Comparison of ENCODE assay signal across 20 mouse cellular contexts in genomic region chr11:113673614-113674013, GRCm38 (mm10). TPM values are rescaled to one million over a fixed set of nuclear protein-coding genes. Genes with fewer than 3 reads are reported as not detected.
DNase-seq lines count a peak whose midpoint lies in the region; ATAC-seq and TF ChIP-seq lines count a peak whose summit lies in the region.
"Had no signal": no experiment of that assay in that cellular context is flagged by ENCODE, and none has a peak within 500 bp of the region (broad histone marks: within the 10 kb centered on the region; RNA-seq: fewer than 3 reads in every experiment).

No protein-coding gene starts in this region.

- peaks cover 41% of the 10 kb centered on the region for H3K36me3 ChIP-seq in forebrain, embryonic 15.5 days
- peaks cover 89% of the 10 kb centered on the region for H3K36me3 ChIP-seq in forebrain, embryonic 10.5 days (replicated peaks)
- peaks cover 35% of the 10 kb centered on the region for H3K36me3 ChIP-seq in heart, embryonic 16.5 days (ENCODE audit: control insufficient read depth, insufficient read depth)
- peaks cover 84% of the 10 kb centered on the region for H3K36me3 ChIP-seq in heart, embryonic 10.5 days
- H3K36me3 ChIP-seq in myocyte (ENCODE audit: control insufficient read depth, insufficient read depth), result peaks cover 20% of the 10 kb centered on the region
- H3K36me3 ChIP-seq in hindbrain, embryonic 13.5 days, result peaks cover 68% of the 10 kb centered on the region

- H3K27me3 ChIP-seq in forebrain, embryonic 15.5 days, result no peaks in the 10 kb centered on the region
- H3K27me3 ChIP-seq in forebrain, embryonic 10.5 days (ENCODE audit: poor library complexity, severe bottlenecking), result no peaks in the 10 kb centered on the region
- H3K27me3 ChIP-seq in heart, embryonic 16.5 days (ENCODE audit: control insufficient read depth, insufficient read depth, low read length), result no peaks in the 10 kb centered on the region
- no peaks in the 10 kb centered on the region for H3K27me3 ChIP-seq in heart, embryonic 10.5 days (ENCODE audit: insufficient read depth, poor library complexity, severe bottlenecking)
- no peaks in the 10 kb centered on the region for H3K27me3 ChIP-seq in myocyte (ENCODE audit: control insufficient read depth, insufficient read depth, insufficient read length)
- H3K27me3 ChIP-seq in hindbrain, embryonic 13.5 days, result no peaks in the 10 kb centered on the region
- H3K27me3 ChIP-seq: liver, embryonic 15.5 days; Patski had no signal

- WGBS in forebrain, embryonic 15.5 days, result 70% methylated on average over 4 of the region's 4 CpGs
- 96% methylated on average over 4 of the region's 4 CpGs for WGBS in forebrain, embryonic 10.5 days
- WGBS in heart, embryonic 16.5 days, result 57% methylated on average over 4 of the region's 4 CpGs
- 74% methylated on average over 4 of the region's 4 CpGs for WGBS in heart, embryonic 10.5 days
- 93% methylated on average over 4 of the region's 4 CpGs for WGBS in hindbrain, embryonic 13.5 days

- H3K9ac ChIP-seq in forebrain, embryonic 15.5 days (replicated peaks), result no peak overlapping the region
- peak overlapping the region; percentile 26; the same call in 1 of the 2 replicates for H3K9ac ChIP-seq in heart, embryonic 16.5 days (ENCODE audit: low read length)
- H3K9ac ChIP-seq in hindbrain, embryonic 13.5 days, result no peak overlapping the region
- H3K9ac ChIP-seq: liver, embryonic 15.5 days had no signal

- TF ChIP-seq CTCF in brain, embryonic 14.5 days (IDR thresholded peaks at IDR 0.05; ENCODE audit: borderline replicate concordance, extremely low read depth, insufficient read depth, insufficient read length), result no peak

- H3K4me3 ChIP-seq in forebrain, embryonic 15.5 days, result no peak overlapping the region
- H3K4me3 ChIP-seq in forebrain, embryonic 10.5 days, result no peak overlapping the region
- no peak overlapping the region for H3K4me3 ChIP-seq in heart, embryonic 16.5 days (ENCODE audit: low read length)
- no peak overlapping the region for H3K4me3 ChIP-seq in heart, embryonic 10.5 days
- H3K4me3 ChIP-seq in myocyte, result no peak overlapping the region
- H3K4me3 ChIP-seq in hindbrain, embryonic 13.5 days, result no peak overlapping the region
- H3K4me3 ChIP-seq: embryonic facial prominence, embryonic 10.5 days; erythroblast, embryonic 14.5 days; liver, embryonic 15.5 days had no signal

- TF ChIP-seq POLR2A in brain, embryonic 14.5 days (IDR thresholded peaks at IDR 0.05; ENCODE audit: borderline replicate concordance, extremely low read depth, insufficient read depth, insufficient read length, poor library complexity, severe bottlenecking), result no peak
- no peak for TF ChIP-seq POLR2A in myocyte (IDR thresholded peaks at IDR 0.05; ENCODE audit: insufficient read length, low read depth)

- H3K4me2 ChIP-seq in forebrain, embryonic 15.5 days (replicated peaks), result no peak overlapping the region
- H3K4me2 ChIP-seq in heart, embryonic 16.5 days (ENCODE audit: low read depth, low read length), result peak overlapping the region; percentile 38
- peak overlapping the region; percentile 12 for H3K4me2 ChIP-seq in myocyte (ENCODE audit: low read depth)
- no peak overlapping the region for H3K4me2 ChIP-seq in hindbrain, embryonic 13.5 days
- H3K4me2 ChIP-seq: liver, embryonic 15.5 days had no signal

- ATAC-seq in forebrain, embryonic 15.5 days (replicated peaks), result no peak
- ATAC-seq in heart, embryonic 16.5 days (replicated peaks; ENCODE audit: extremely low read depth, insufficient read depth, low FRiP score), result no peak
- no peak for ATAC-seq in hindbrain, embryonic 13.5 days (ENCODE audit: low FRiP score)
- ATAC-seq: activated CD4-positive, CD25-positive, alpha-beta regulatory T cell, adult 4 months; hindbrain, embryonic 16.5 days; intestine, postnatal 0 days; Patski had no signal

- DNase-seq in forebrain, embryonic 10.5 days (ENCODE audit: extremely low spot score, low spot score), result no peak
- DNase-seq in heart, embryonic 10.5 days (ENCODE audit: low spot score), result no peak
- DNase-seq in brain, embryonic 14.5 days (ENCODE audit: low read depth), result peak; percentile 60
- DNase-seq: adrenal gland, postnatal 14 days; cerebellum, postnatal 36 days; kidney, postnatal 25 days; lung, postnatal 10 days; midbrain, embryonic 14.5 days; thymus, adult 18-20 months had no signal

- H3K9me3 ChIP-seq in forebrain, embryonic 15.5 days, result no peaks in the 10 kb centered on the region
- no peaks in the 10 kb centered on the region for H3K9me3 ChIP-seq in forebrain, embryonic 10.5 days
- H3K9me3 ChIP-seq in heart, embryonic 16.5 days (replicated peaks; ENCODE audit: control insufficient read depth, low read length), result no peaks in the 10 kb centered on the region
- H3K9me3 ChIP-seq in heart, embryonic 10.5 days, result no peaks in the 10 kb centered on the region
- no peaks in the 10 kb centered on the region for H3K9me3 ChIP-seq in hindbrain, embryonic 13.5 days
- H3K9me3 ChIP-seq: embryonic facial prominence, embryonic 10.5 days; liver, embryonic 15.5 days had no signal

- 0 out of 2 replicates have a peak overlapping the region, but pooled peaks have one; percentile 23 for H3K27ac ChIP-seq in forebrain, embryonic 15.5 days (replicated peaks)
- H3K27ac ChIP-seq in forebrain, embryonic 10.5 days, result no peak overlapping the region
- H3K27ac ChIP-seq in heart, embryonic 16.5 days (ENCODE audit: low read length), result peak overlapping the region; percentile 80
- no peak overlapping the region for H3K27ac ChIP-seq in heart, embryonic 10.5 days
- no peak overlapping the region for H3K27ac ChIP-seq in hindbrain, embryonic 13.5 days
- H3K27ac ChIP-seq: embryonic facial prominence, embryonic 10.5 days; liver, embryonic 15.5 days had no signal

- peaks cover 12% of the 10 kb centered on the region for H3K4me1 ChIP-seq in forebrain, embryonic 15.5 days
- peaks cover 4% of the 10 kb centered on the region; the same call in 1 of the 2 replicates for H3K4me1 ChIP-seq in forebrain, embryonic 10.5 days
- peaks cover 24% of the 10 kb centered on the region for H3K4me1 ChIP-seq in heart, embryonic 16.5 days (ENCODE audit: control insufficient read depth, insufficient read depth, low read length)
- peaks cover 26% of the 10 kb centered on the region for H3K4me1 ChIP-seq in heart, embryonic 10.5 days
- H3K4me1 ChIP-seq in hindbrain, embryonic 13.5 days (replicated peaks), result peaks cover 8% of the 10 kb centered on the region; the same call in 1 of the 2 replicates

- H3ac ChIP-seq in myocyte (ENCODE audit: control insufficient read depth, insufficient read length), result no peak overlapping the region

- peaks cover 98% of the 10 kb centered on the region for H3K79me2 ChIP-seq in myocyte (ENCODE audit: control insufficient read depth, insufficient read depth)

RNA-seq across cellular contexts. Expression of gene Fam104a, which starts 10.3 kb away (rescaled TPM):
- polyA plus RNA-seq in forebrain, embryonic 15.5 days (2015; fragmentation: Nextera tagmentation; extraction: Ambion mirVana), result 47.1 and 47.2 TPM in 2 replicates
- polyA plus RNA-seq in forebrain, embryonic 10.5 days (2016; fragmentation: Nextera tagmentation; extraction: Ambion mirVana), result 55.1 and 56.6 TPM in 2 replicates
- polyA plus RNA-seq in heart, embryonic 16.5 days (2015; fragmentation: Nextera tagmentation; extraction: Ambion mirVana), result 39.6 and 41.1 TPM in 2 replicates
- polyA plus RNA-seq in heart, embryonic 10.5 days (2016; fragmentation: Nextera tagmentation; extraction: Ambion mirVana), result 56.2 and 60.7 TPM in 2 replicates
- 30.2 and 37.4 TPM in 2 replicates for polyA plus RNA-seq in brain, embryonic 14.5 days (2012; rRNA removed)
- polyA plus RNA-seq in myocyte (2012; fragmentation: generic; extraction: Trizol), result 45.8 TPM
- 45.0 and 46.9 TPM in 2 replicates for polyA plus RNA-seq in hindbrain, embryonic 13.5 days (2015; fragmentation: Nextera tagmentation; extraction: Ambion mirVana)

RNA-seq across cellular contexts. Expression of gene D11Wsu47e, which starts 10.6 kb away (rescaled TPM):
- polyA plus RNA-seq in forebrain, embryonic 15.5 days (2015; fragmentation: Nextera tagmentation; extraction: Ambion mirVana), result 25.2 and 27.6 TPM in 2 replicates
- 23.8 and 26.1 TPM in 2 replicates for polyA plus RNA-seq in forebrain, embryonic 10.5 days (2016; fragmentation: Nextera tagmentation; extraction: Ambion mirVana)
- polyA plus RNA-seq in heart, embryonic 16.5 days (2015; fragmentation: Nextera tagmentation; extraction: Ambion mirVana), result 14.8 and 16.8 TPM in 2 replicates
- polyA plus RNA-seq in heart, embryonic 10.5 days (2016; fragmentation: Nextera tagmentation; extraction: Ambion mirVana), result 21.8 and 26.3 TPM in 2 replicates
- polyA plus RNA-seq in brain, embryonic 14.5 days (2012; rRNA removed), result 31.4 and 34.3 TPM in 2 replicates
- polyA plus RNA-seq in myocyte (2012; fragmentation: generic; extraction: Trizol), result 10.6 TPM
- 21.9 and 22.4 TPM in 2 replicates for polyA plus RNA-seq in hindbrain, embryonic 13.5 days (2015; fragmentation: Nextera tagmentation; extraction: Ambion mirVana)

RNA-seq across cellular contexts. Expression of gene Slc39a11, which starts 23.7 kb away (rescaled TPM):
- polyA plus RNA-seq in forebrain, embryonic 15.5 days (2015; fragmentation: Nextera tagmentation; extraction: Ambion mirVana), result 39.6 and 42.2 TPM in 2 replicates
- 18.4 and 19.8 TPM in 2 replicates for polyA plus RNA-seq in forebrain, embryonic 10.5 days (2016; fragmentation: Nextera tagmentation; extraction: Ambion mirVana)
- polyA plus RNA-seq in heart, embryonic 16.5 days (2015; fragmentation: Nextera tagmentation; extraction: Ambion mirVana), result 11.9 and 16.2 TPM in 2 replicates
- polyA plus RNA-seq in heart, embryonic 10.5 days (2016; fragmentation: Nextera tagmentation; extraction: Ambion mirVana), result 23.0 and 26.6 TPM in 2 replicates
- polyA plus RNA-seq in brain, embryonic 14.5 days (2012; rRNA removed), result 22.1 and 24.3 TPM in 2 replicates
- polyA plus RNA-seq in myocyte (2012; fragmentation: generic; extraction: Trizol), result 15.7 TPM
- polyA plus RNA-seq in hindbrain, embryonic 13.5 days (2015; fragmentation: Nextera tagmentation; extraction: Ambion mirVana), result 32.2 and 34.2 TPM in 2 replicates

RNA-seq across cellular contexts. Expression of gene Cog1, which starts 24.6 kb away (rescaled TPM):
- 36.9 and 37.6 TPM in 2 replicates for polyA plus RNA-seq in forebrain, embryonic 15.5 days (2015; fragmentation: Nextera tagmentation; extraction: Ambion mirVana)
- polyA plus RNA-seq in forebrain, embryonic 10.5 days (2016; fragmentation: Nextera tagmentation; extraction: Ambion mirVana), result 24.4 and 24.6 TPM in 2 replicates
- 15.5 and 18.6 TPM in 2 replicates for polyA plus RNA-seq in heart, embryonic 16.5 days (2015; fragmentation: Nextera tagmentation; extraction: Ambion mirVana)
- polyA plus RNA-seq in heart, embryonic 10.5 days (2016; fragmentation: Nextera tagmentation; extraction: Ambion mirVana), result 23.2 and 23.3 TPM in 2 replicates
- 53.0 and 59.8 TPM in 2 replicates for polyA plus RNA-seq in brain, embryonic 14.5 days (2012; rRNA removed)
- 25.6 TPM for polyA plus RNA-seq in myocyte (2012; fragmentation: generic; extraction: Trizol)
- 33.4 and 35.6 TPM in 2 replicates for polyA plus RNA-seq in hindbrain, embryonic 13.5 days (2015; fragmentation: Nextera tagmentation; extraction: Ambion mirVana)

RNA-seq across cellular contexts. Expression of gene Cpsf4l, which starts 36.2 kb away (rescaled TPM):
- polyA plus RNA-seq in forebrain, embryonic 15.5 days (2015; fragmentation: Nextera tagmentation; extraction: Ambion mirVana), result 0.18 and 0.38 TPM in 2 replicates
- polyA plus RNA-seq in forebrain, embryonic 10.5 days (2016; fragmentation: Nextera tagmentation; extraction: Ambion mirVana), result 0.28 and 0.40 TPM in 2 replicates
- polyA plus RNA-seq in heart, embryonic 16.5 days (2015; fragmentation: Nextera tagmentation; extraction: Ambion mirVana), result 4.6 and 13.3 TPM in 2 replicates
- 0.15 and 0.34 TPM in 2 replicates for polyA plus RNA-seq in heart, embryonic 10.5 days (2016; fragmentation: Nextera tagmentation; extraction: Ambion mirVana)
- polyA plus RNA-seq in brain, embryonic 14.5 days (2012; rRNA removed), result 0.28 and 0.29 TPM in 2 replicates
- 0.06 TPM for polyA plus RNA-seq in myocyte (2012; fragmentation: generic; extraction: Trizol)
- 0.48 and 0.52 TPM in 2 replicates for polyA plus RNA-seq in hindbrain, embryonic 13.5 days (2015; fragmentation: Nextera tagmentation; extraction: Ambion mirVana)
- polyA plus RNA-seq: erythroblast, embryonic 14.5 days; intestine, postnatal 0 days; liver, embryonic 15.5 days had no signal

Comparison
In these comparisons a context has a peak if more than half of its experiments do, and no peak if none do; other contexts are left out.
1. H3K27ac ChIP-seq: peak in forebrain, embryonic 15.5 days (single experiment) and heart, embryonic 16.5 days (single experiment); none in forebrain, embryonic 10.5 days (single experiment), heart, embryonic 10.5 days (single experiment) and hindbrain, embryonic 13.5 days (single experiment).
2. H3K4me2 ChIP-seq: peak in heart, embryonic 16.5 days (single experiment) and myocyte (single experiment); none in forebrain, embryonic 15.5 days (single experiment) and hindbrain, embryonic 13.5 days (single experiment).